In genomic region chr3:33142901-33143461, GRCm38 (mm10) we compare ENCODE assay signal across 9 mouse cellular contexts. TPM values are rescaled to one million over a fixed set of nuclear protein-coding genes. Genes with fewer than 3 reads are reported as not detected.
DNase-seq lines count a peak whose midpoint lies in the region; ATAC-seq lines count a peak whose summit lies in the region.
"Had no signal": no experiment of that assay in that cellular context is flagged by ENCODE, and none has a peak within 500 bp of the region (broad histone marks: within the 10 kb centered on the region; RNA-seq: fewer than 3 reads in every experiment).

TSS of gene Pex5l (minus strand) at chr3:33143247.

- no peak within 1 kb of the TSS for H3K9ac ChIP-seq in heart, embryonic 11.5 days (ENCODE audit: low read depth, low read length)
- no peak within 1 kb of the TSS for H3K9ac ChIP-seq in kidney, embryonic 14.5 days (ENCODE audit: low read depth, low read length)
- H3K9ac ChIP-seq in limb, embryonic 13.5 days, result peak within 1 kb of the TSS; percentile 51
- peak within 1 kb of the TSS; percentile 77 for H3K9ac ChIP-seq in neural tube, embryonic 13.5 days

- DNase-seq in layer of hippocampus, adult 11-12 months (ENCODE audit: low spot score), result peak; percentile 75
- DNase-seq in layer of hippocampus, adult 9-10 months (ENCODE audit: low spot score), result no peak
- peak; percentile 80 for DNase-seq in embryonic facial prominence, embryonic 10.5 days (ENCODE audit: low spot score)
- DNase-seq in urinary bladder, postnatal 25 days (ENCODE audit: low spot score), result peak; percentile 55

- H3K27ac ChIP-seq in embryonic facial prominence, embryonic 10.5 days (replicated peaks), result no peak within 1 kb of the TSS; the same call in 1 of the 2 replicates
- H3K27ac ChIP-seq in heart, embryonic 11.5 days (ENCODE audit: low read depth, low read length), result no peak within 1 kb of the TSS
- H3K27ac ChIP-seq in kidney, embryonic 14.5 days (ENCODE audit: low read depth, low read length), result no peak within 1 kb of the TSS
- H3K27ac ChIP-seq in limb, embryonic 13.5 days, result no peak within 1 kb of the TSS
- peak within 1 kb of the TSS; percentile 64 for H3K27ac ChIP-seq in neural tube, embryonic 13.5 days (replicated peaks)

- H3K4me3 ChIP-seq in embryonic facial prominence, embryonic 10.5 days, result peak within 1 kb of the TSS; percentile 68
- H3K4me3 ChIP-seq in heart, embryonic 11.5 days (ENCODE audit: low read depth, low read length), result peak within 1 kb of the TSS; percentile 57
- H3K4me3 ChIP-seq in kidney, embryonic 14.5 days (ENCODE audit: low read length), result peak within 1 kb of the TSS; percentile 46
- H3K4me3 ChIP-seq in limb, embryonic 13.5 days, result peak within 1 kb of the TSS; percentile 60
- H3K4me3 ChIP-seq in neural tube, embryonic 13.5 days, result peak within 1 kb of the TSS; percentile 78

- peaks cover 19% of the 10 kb centered on the region for H3K4me1 ChIP-seq in embryonic facial prominence, embryonic 10.5 days
- no peaks in the 10 kb centered on the region for H3K4me1 ChIP-seq in heart, embryonic 11.5 days (ENCODE audit: control insufficient read depth, insufficient read depth, low read length)
- H3K4me1 ChIP-seq in kidney, embryonic 14.5 days (ENCODE audit: control insufficient read depth, insufficient read depth, low read length), result no peaks in the 10 kb centered on the region
- peaks cover 10% of the 10 kb centered on the region for H3K4me1 ChIP-seq in limb, embryonic 13.5 days
- H3K4me1 ChIP-seq in neural tube, embryonic 13.5 days (replicated peaks), result peaks cover 11% of the 10 kb centered on the region; the same call in 1 of the 2 replicates

- WGBS in embryonic facial prominence, embryonic 10.5 days, result under 1% methylated on average over 88 of the region's 88 CpGs
- under 1% methylated on average over 80 of the region's 88 CpGs for WGBS in heart, embryonic 11.5 days (ENCODE audit: insufficient replicate concordance)
- WGBS in kidney, embryonic 14.5 days, result under 1% methylated on average over 77 of the region's 88 CpGs
- under 1% methylated on average over 67 of the region's 88 CpGs for WGBS in limb, embryonic 13.5 days
- WGBS in neural tube, embryonic 13.5 days, result under 1% methylated on average over 88 of the region's 88 CpGs

- H3K4me2 ChIP-seq in heart, embryonic 11.5 days, result peak within 1 kb of the TSS; percentile 71
- H3K4me2 ChIP-seq in kidney, embryonic 14.5 days (replicated peaks; ENCODE audit: low read depth, low read length), result peak within 1 kb of the TSS; percentile 79
- H3K4me2 ChIP-seq in limb, embryonic 13.5 days (replicated peaks), result peak within 1 kb of the TSS; percentile 82
- H3K4me2 ChIP-seq in neural tube, embryonic 13.5 days, result peak within 1 kb of the TSS; percentile 89

- H3K27me3 ChIP-seq in embryonic facial prominence, embryonic 10.5 days (replicated peaks; ENCODE audit: low read depth, poor library complexity, severe bottlenecking), result peaks cover 48% of the 10 kb centered on the region
- peaks cover 12% of the 10 kb centered on the region for H3K27me3 ChIP-seq in heart, embryonic 11.5 days (ENCODE audit: control insufficient read depth, insufficient read depth, low read length)
- H3K27me3 ChIP-seq in kidney, embryonic 14.5 days (ENCODE audit: control insufficient read depth, insufficient read depth, low read length), result peaks cover 20% of the 10 kb centered on the region
- peaks cover 48% of the 10 kb centered on the region for H3K27me3 ChIP-seq in limb, embryonic 13.5 days
- peaks cover 18% of the 10 kb centered on the region for H3K27me3 ChIP-seq in neural tube, embryonic 13.5 days

- H3K36me3 ChIP-seq in embryonic facial prominence, embryonic 10.5 days (replicated peaks), result no peaks in the 10 kb centered on the region
- no peaks in the 10 kb centered on the region for H3K36me3 ChIP-seq in heart, embryonic 11.5 days (ENCODE audit: control insufficient read depth, insufficient read depth, low read length)
- H3K36me3 ChIP-seq in kidney, embryonic 14.5 days (ENCODE audit: control insufficient read depth, insufficient read depth, low read length), result no peaks in the 10 kb centered on the region
- H3K36me3 ChIP-seq in limb, embryonic 13.5 days, result no peaks in the 10 kb centered on the region
- no peaks in the 10 kb centered on the region for H3K36me3 ChIP-seq in neural tube, embryonic 13.5 days

- peak; percentile 84 for ATAC-seq in heart, embryonic 11.5 days (replicated peaks; ENCODE audit: insufficient number of reproducible peaks, low FRiP score, low TSS enrichment)
- ATAC-seq in kidney, embryonic 14.5 days (ENCODE audit: low FRiP score, low TSS enrichment), result peak; percentile 96
- ATAC-seq in limb, embryonic 13.5 days (ENCODE audit: low FRiP score, low read depth), result peak; percentile 94
- peak; percentile 95 for ATAC-seq in neural tube, embryonic 13.5 days (ENCODE audit: low read depth)

- no peaks in the 10 kb centered on the region for H3K9me3 ChIP-seq in embryonic facial prominence, embryonic 10.5 days
- no peaks in the 10 kb centered on the region for H3K9me3 ChIP-seq in heart, embryonic 11.5 days (replicated peaks; ENCODE audit: control insufficient read depth, low read length)
- H3K9me3 ChIP-seq in kidney, embryonic 14.5 days (ENCODE audit: control insufficient read depth, low read length), result no peaks in the 10 kb centered on the region
- no peaks in the 10 kb centered on the region for H3K9me3 ChIP-seq in limb, embryonic 13.5 days
- no peaks in the 10 kb centered on the region for H3K9me3 ChIP-seq in neural tube, embryonic 13.5 days

RNA-seq across cellular contexts. Expression of gene Pex5l, which starts in this region (rescaled TPM):
- polyA plus RNA-seq in embryonic facial prominence, embryonic 10.5 days (2016; fragmentation: Nextera tagmentation; extraction: Ambion mirVana), result 1.1 and 1.6 TPM in 2 replicates
- polyA plus RNA-seq in heart, embryonic 11.5 days (2014; fragmentation: Nextera tagmentation; extraction: Ambion mirVana), result 0.07 TPM in 1 of 2 replicates, not detected in the other
- 0.29 TPM in 1 of 2 replicates, not detected in the other for polyA plus RNA-seq in kidney, embryonic 14.5 days (2014; fragmentation: Nextera tagmentation; extraction: Ambion mirVana)
- polyA plus RNA-seq in limb, embryonic 13.5 days (2015; fragmentation: Nextera tagmentation; extraction: Ambion mirVana), result 0.24 and 0.39 TPM in 2 replicates
- 3.6 and 4.1 TPM in 2 replicates for polyA plus RNA-seq in neural tube, embryonic 13.5 days (2015; fragmentation: Nextera tagmentation; extraction: Ambion mirVana)
- polyA plus RNA-seq: C2C12 had no signal

Comparison
In these comparisons a context has a peak if more than half of its experiments do, and no peak if none do; other contexts are left out.
1. Peak in ATAC-seq, H3K4me3 ChIP-seq and H3K4me2 ChIP-seq in heart, embryonic 11.5 days; RNA of the gene not detected or under 1 TPM.
2. Peak in ATAC-seq, H3K4me3 ChIP-seq and H3K4me2 ChIP-seq in kidney, embryonic 14.5 days; RNA of the gene not detected or under 1 TPM.
3. Peak in ATAC-seq, H3K4me3 ChIP-seq, H3K9ac ChIP-seq and H3K4me2 ChIP-seq in limb, embryonic 13.5 days; RNA of the gene not detected or under 1 TPM.